ENCODE assay signal across 13 mouse cellular contexts in genomic region chr1:19088078-19088477, GRCm38 (mm10). TPM values are rescaled to one million over a fixed set of nuclear protein-coding genes. Genes with fewer than 3 reads are reported as not detected.
DNase-seq lines count a peak whose midpoint lies in the region; ATAC-seq lines count a peak whose summit lies in the region.
"Had no signal": no experiment of that assay in that cellular context is flagged by ENCODE, and none has a peak within 500 bp of the region (broad histone marks: within the 10 kb centered on the region; RNA-seq: fewer than 3 reads in every experiment).

No protein-coding gene starts in this region.

- no peak overlapping the region for H3K9ac ChIP-seq in forebrain, embryonic 11.5 days (ENCODE audit: low read length)
- no peak overlapping the region for H3K9ac ChIP-seq in forebrain, embryonic 15.5 days (replicated peaks)
- H3K9ac ChIP-seq in midbrain, embryonic 11.5 days (ENCODE audit: low read length) = no peak overlapping the region

- WGBS in forebrain, embryonic 11.5 days = 11% methylated on average over 8 of the region's 8 CpGs
- WGBS in forebrain, embryonic 10.5 days = 15% methylated on average over 8 of the region's 8 CpGs
- 7% methylated on average over 8 of the region's 8 CpGs for WGBS in forebrain, embryonic 15.5 days
- WGBS in midbrain, embryonic 11.5 days = 18% methylated on average over 8 of the region's 8 CpGs

- no peaks in the 10 kb centered on the region for H3K9me3 ChIP-seq in forebrain, embryonic 11.5 days (ENCODE audit: control insufficient read depth, low read length)
- H3K9me3 ChIP-seq in forebrain, embryonic 10.5 days = no peaks in the 10 kb centered on the region
- H3K9me3 ChIP-seq in forebrain, embryonic 15.5 days = no peaks in the 10 kb centered on the region
- H3K9me3 ChIP-seq in midbrain, embryonic 11.5 days (ENCODE audit: control insufficient read depth, low read length) = no peaks in the 10 kb centered on the region

- H3K27ac ChIP-seq in forebrain, embryonic 11.5 days (ENCODE audit: low read depth, low read length) = no peak overlapping the region
- H3K27ac ChIP-seq in forebrain, embryonic 10.5 days = no peak overlapping the region
- H3K27ac ChIP-seq in forebrain, embryonic 15.5 days (replicated peaks) = no peak overlapping the region
- H3K27ac ChIP-seq in midbrain, embryonic 11.5 days (ENCODE audit: low read depth, low read length) = no peak overlapping the region
- H3K27ac ChIP-seq: macrophage; stomach, postnatal 0 days had no signal

- H3K4me2 ChIP-seq in forebrain, embryonic 11.5 days (ENCODE audit: low read depth, low read length, severe bottlenecking) = no peak overlapping the region
- H3K4me2 ChIP-seq in forebrain, embryonic 15.5 days (replicated peaks) = no peak overlapping the region
- H3K4me2 ChIP-seq in midbrain, embryonic 11.5 days = no peak overlapping the region

- ATAC-seq in forebrain, embryonic 11.5 days (replicated peaks; ENCODE audit: low FRiP score) = peak; percentile 36; the same call in 1 of the 2 replicates
- peak; percentile 63; the same call in 1 of the 2 replicates for ATAC-seq in forebrain, embryonic 15.5 days (replicated peaks)
- ATAC-seq in midbrain, embryonic 11.5 days (ENCODE audit: low FRiP score) = peak; percentile 87
- no peak for ATAC-seq in cerebellum, adult (ENCODE audit: insufficient number of reproducible peaks, low FRiP score, low TSS enrichment)

- no peaks in the 10 kb centered on the region for H3K36me3 ChIP-seq in forebrain, embryonic 11.5 days (ENCODE audit: control insufficient read depth, insufficient read depth, low read length)
- H3K36me3 ChIP-seq in forebrain, embryonic 10.5 days (replicated peaks) = no peaks in the 10 kb centered on the region
- H3K36me3 ChIP-seq in forebrain, embryonic 15.5 days = no peaks in the 10 kb centered on the region
- H3K36me3 ChIP-seq in midbrain, embryonic 11.5 days (ENCODE audit: control insufficient read depth, insufficient read depth, low read length) = no peaks in the 10 kb centered on the region

- no peaks in the 10 kb centered on the region for H3K4me1 ChIP-seq in forebrain, embryonic 11.5 days (replicated peaks; ENCODE audit: control insufficient read depth, insufficient read depth, low read length)
- no peaks in the 10 kb centered on the region for H3K4me1 ChIP-seq in forebrain, embryonic 10.5 days
- H3K4me1 ChIP-seq in forebrain, embryonic 15.5 days = no peaks in the 10 kb centered on the region
- no peaks in the 10 kb centered on the region for H3K4me1 ChIP-seq in midbrain, embryonic 11.5 days (ENCODE audit: control insufficient read depth, insufficient read depth, low read length)

- H3K27me3 ChIP-seq in forebrain, embryonic 11.5 days (ENCODE audit: control insufficient read depth, insufficient read depth, low read length) = no peaks in the 10 kb centered on the region
- no peaks in the 10 kb centered on the region for H3K27me3 ChIP-seq in forebrain, embryonic 10.5 days (ENCODE audit: poor library complexity, severe bottlenecking)
- H3K27me3 ChIP-seq in forebrain, embryonic 15.5 days = no peaks in the 10 kb centered on the region
- H3K27me3 ChIP-seq in midbrain, embryonic 11.5 days (ENCODE audit: control insufficient read depth, insufficient read depth, low read length) = no peaks in the 10 kb centered on the region; the same call in 1 of the 2 replicates

- DNase-seq in forebrain, embryonic 11.5 days (ENCODE audit: low spot score) = peak; percentile 55
- DNase-seq in forebrain, embryonic 10.5 days (ENCODE audit: extremely low spot score, low spot score) = no peak
- peak; percentile 26 for DNase-seq in ES-CJ7 (ENCODE audit: low read depth, low spot score)
- DNase-seq in midbrain, embryonic 11.5 days (ENCODE audit: low spot score, missing footprints) = no peak
- no peak for DNase-seq in yolk sac, embryonic 10.5 days (ENCODE audit: low spot score)
- no peak for DNase-seq in gastrocnemius, postnatal 10 days
- DNase-seq: liver had no signal

- no peak overlapping the region for H3K4me3 ChIP-seq in forebrain, embryonic 11.5 days (ENCODE audit: low read depth, low read length)
- H3K4me3 ChIP-seq in forebrain, embryonic 10.5 days = no peak overlapping the region
- H3K4me3 ChIP-seq in forebrain, embryonic 15.5 days = no peak overlapping the region
- no peak overlapping the region for H3K4me3 ChIP-seq in midbrain, embryonic 11.5 days (ENCODE audit: low read depth, low read length)

RNA-seq across cellular contexts. Expression of gene Tfap2d, which starts 14.7 kb away (rescaled TPM):
- 0.49 and 0.79 TPM in 2 replicates for polyA plus RNA-seq in forebrain, embryonic 11.5 days (2014; fragmentation: Nextera tagmentation; extraction: Ambion mirVana)
- 0.15 TPM in 1 of 2 replicates, not detected in the other for polyA plus RNA-seq in forebrain, embryonic 10.5 days (2016; fragmentation: Nextera tagmentation; extraction: Ambion mirVana)
- polyA plus RNA-seq in forebrain, embryonic 15.5 days (2015; fragmentation: Nextera tagmentation; extraction: Ambion mirVana) = 14.7 and 16.7 TPM in 2 replicates
- polyA plus RNA-seq in midbrain, embryonic 11.5 days (2014; fragmentation: Nextera tagmentation; extraction: Ambion mirVana) = 20.1 and 28.1 TPM in 2 replicates
- total RNA-seq in gastrocnemius, postnatal 10 days (2021) = not detected
- total RNA-seq: gastrocnemius, adult 8-10 months had no signal
- polyA plus RNA-seq: heart, embryonic 16.5 days; macrophage; stomach, postnatal 0 days had no signal

Comparison
In these comparisons a context has a peak if more than half of its experiments do, and no peak if none do; other contexts are left out.
1. DNase-seq: peak in forebrain, embryonic 11.5 days (single experiment) and ES-CJ7 (single experiment); none in forebrain, embryonic 10.5 days (single experiment), midbrain, embryonic 11.5 days (single experiment), yolk sac, embryonic 10.5 days (single experiment) and gastrocnemius, postnatal 10 days (single experiment).